Mouse (Mus musculus) embryonic fibroblast, embryonic 13.5 days (primary cell): ENCODE measurements around the gene Hs3st2.

ENCODE experiments used
- CTCF ChIP-seq: IDR thresholded peaks from 2 replicates; pipeline ENCODE4 v1.5.1; 2011; ENCODE audit warnings: mild to moderate bottlenecking, control low read depth, low read length, moderate library complexity, borderline replicate concordance; ENCODE audit not compliant: insufficient read depth
- POLR2A ChIP-seq: IDR thresholded peaks from 2 replicates; pipeline ENCODE4 v1.6.1; 2011; ENCODE audit warnings: low read depth, mild to moderate bottlenecking, control low read depth, low read length, moderate library complexity

GRCm38 (mm10) chr7:121392740-121392993 lies 1.0 kb downstream of the Hs3st2 start:
- TF ChIP-seq CTCF = no peak
- no peak for TF ChIP-seq POLR2A
